Mouse (Mus musculus) liver, embryonic 14.5 days (tissue): ENCODE results near the gene Rad21l. TPM values are rescaled to one million over a fixed set of nuclear protein-coding genes. Genes with fewer than 3 reads are reported as not detected.

ENCODE experiments used
- ATAC-seq: fragments of 200-750 bp; cut with Nextera tagmentation; 2 replicates; pipeline ENCODE4 v1.8.0; 2017; ENCODE audit warnings: moderate number of reproducible peaks, mild to moderate bottlenecking, moderate library complexity; ENCODE audit not compliant: insufficient read depth
- DNase-seq, 3 experiments: peaks; one replicate each; pipeline ENCODE4 v3.0.0-alpha.2; 2012 to 2013; ENCODE audit warnings: low read depth in 3 of 3, low spot score in 3 of 3
- H3K27ac ChIP-seq: fragments of 300-500 bp; sonication (generic); 2 replicates; pipeline ENCODE4 v1.5.1; 2014; ENCODE audit warnings: moderate library complexity, mild to moderate bottlenecking, control low read depth, inconsistent platforms
- H3K27me3 ChIP-seq: fragments of 300-500 bp; sonication (generic); 2 replicates; pipeline ENCODE4 v1.6.1; 2014; ENCODE audit warnings: mild to moderate bottlenecking, low read length, moderate library complexity; ENCODE audit not compliant: control insufficient read depth, insufficient read depth
- H3K36me3 ChIP-seq: fragments of 300-500 bp; sonication (generic); replicated peaks from 2 replicates; pipeline ENCODE4 v1.6.1; 2014; ENCODE audit warnings: low read depth; ENCODE audit not compliant: control insufficient read depth, insufficient read depth
- H3K4me1 ChIP-seq, 2 experiments: fragments of 200-500 bp in 1 of 2; fragments of 300-500 bp in 1 of 2; sonication (generic) in 1 of 2; replicated peaks; 2 replicates each; pipeline ENCODE4 v1.6.1; 2012 to 2014; ENCODE audit warnings: antibody characterized with exemption in 1 of 2, inconsistent platforms in 1 of 2, low read length in 1 of 2; ENCODE audit not compliant: control insufficient read depth in 2 of 2, insufficient read depth in 2 of 2
- H3K4me2 ChIP-seq: fragments of 300-500 bp; sonication (generic); 2 replicates; pipeline ENCODE4 v1.6.1; 2014; ENCODE audit warnings: low read depth, mild to moderate bottlenecking, control low read depth, moderate library complexity
- H3K4me3 ChIP-seq, 2 experiments: fragments of 200-500 bp in 1 of 2; fragments of 300-500 bp in 1 of 2; sonication (generic) in 1 of 2; 2 replicates each; pipeline ENCODE4 v1.5.1; 2012 to 2014; ENCODE audit warnings: low read depth in 2 of 2, low read length in 2 of 2, mild to moderate bottlenecking in 2 of 2, control low read depth in 1 of 2, inconsistent platforms in 1 of 2, moderate library complexity in 1 of 2; ENCODE audit not compliant: insufficient read depth in 1 of 2
- H3K9ac ChIP-seq: fragments of 300-500 bp; sonication (generic); replicated peaks from 2 replicates; pipeline ENCODE4 v1.6.1; 2014; ENCODE audit warnings: mild to moderate bottlenecking, control low read depth, moderate library complexity
- H3K9me3 ChIP-seq: fragments of 300-500 bp; sonication (generic); 2 replicates; pipeline ENCODE4 v1.6.1; 2016; ENCODE audit warnings: low read length, mixed read lengths; ENCODE audit not compliant: control insufficient read depth
- CTCF ChIP-seq: IDR thresholded peaks from 2 replicates; pipeline ENCODE4 v1.5.1; 2016; ENCODE audit warnings: antibody characterized with exemption, low read depth, control low read depth
- EP300 ChIP-seq: IDR thresholded peaks from 2 replicates; pipeline ENCODE4 v1.6.1; 2016; ENCODE audit warnings: antibody characterized with exemption, low read depth
- WGBS: fragments of 180-500 bp; shearing (Covaris S2); extraction: QIAGEN DNeasy Blood & Tissue Kit; methylation state at CpG from one replicate; pipeline ENCODE4 v1.1.7; 2014; ENCODE audit not compliant: insufficient replicate concordance; 5-methylcytosine and 5-hydroxymethylcytosine counted together
- polyA plus RNA-seq, 2 experiments: library from polyadenylated mRNA; depleted of rRNA in 1 of 2; stranded (reverse) in 1 of 2; unstranded in 1 of 2; fragments of >200 nt; fragmentation: Nextera tagmentation in 1 of 2; extraction: Ambion mirVana in 1 of 2; gene quantifications; 2 replicates each; pipeline versions ENCODE4 v1.2.1 to v1.2.3; 2012 to 2014

Gene Rad21l
- polyA plus RNA-seq (2012; rRNA removed) (not detected in 2 replicates), polyA plus RNA-seq (2014; fragmentation: Nextera tagmentation; extraction: Ambion mirVana) (not detected in 2 replicates)

DNA sequence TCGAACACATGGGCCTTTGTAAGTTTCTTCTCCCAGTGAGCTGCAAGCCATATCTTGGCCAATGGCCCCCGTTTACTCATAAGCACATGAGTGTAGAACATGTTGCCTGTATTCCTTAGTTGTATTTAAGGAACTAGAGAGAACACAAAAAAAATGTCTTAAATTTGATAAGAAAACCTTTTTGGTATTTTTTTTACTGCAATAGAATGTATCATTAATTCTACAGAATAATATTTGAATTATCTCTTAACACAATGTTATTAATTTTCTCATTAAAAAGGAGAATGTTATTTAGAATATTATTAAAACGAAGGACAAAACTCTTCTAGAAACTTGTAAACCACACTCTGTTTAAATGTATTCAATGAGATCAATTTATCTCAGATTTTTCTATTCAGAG lies at the start of gene Rad21l:
Rad21l (minus strand) TSS at position 101 of the 400 bp plus-strand sequence.
- TF ChIP-seq CTCF (no peak), EP300 (no peak)
- DNase-seq (no peak), ATAC-seq (no peak)
- H3K4me2 ChIP-seq: no peak within 1 kb of the TSS
- H3K27me3 ChIP-seq: no peaks in the 10 kb centered on the region
- no peaks in the 10 kb centered on the region for H3K9me3 ChIP-seq
- 41% methylated on average over 3 of the region's 3 CpGs for WGBS
- no peak within 1 kb of the TSS for H3K9ac ChIP-seq
- no peaks in the 10 kb centered on the region for H3K36me3 ChIP-seq
- H3K4me3 ChIP-seq: no peak within 1 kb of the TSS
- H3K4me1 ChIP-seq: no peaks in the 10 kb centered on the region
- H3K27ac ChIP-seq: no peak within 1 kb of the TSS

DNA sequence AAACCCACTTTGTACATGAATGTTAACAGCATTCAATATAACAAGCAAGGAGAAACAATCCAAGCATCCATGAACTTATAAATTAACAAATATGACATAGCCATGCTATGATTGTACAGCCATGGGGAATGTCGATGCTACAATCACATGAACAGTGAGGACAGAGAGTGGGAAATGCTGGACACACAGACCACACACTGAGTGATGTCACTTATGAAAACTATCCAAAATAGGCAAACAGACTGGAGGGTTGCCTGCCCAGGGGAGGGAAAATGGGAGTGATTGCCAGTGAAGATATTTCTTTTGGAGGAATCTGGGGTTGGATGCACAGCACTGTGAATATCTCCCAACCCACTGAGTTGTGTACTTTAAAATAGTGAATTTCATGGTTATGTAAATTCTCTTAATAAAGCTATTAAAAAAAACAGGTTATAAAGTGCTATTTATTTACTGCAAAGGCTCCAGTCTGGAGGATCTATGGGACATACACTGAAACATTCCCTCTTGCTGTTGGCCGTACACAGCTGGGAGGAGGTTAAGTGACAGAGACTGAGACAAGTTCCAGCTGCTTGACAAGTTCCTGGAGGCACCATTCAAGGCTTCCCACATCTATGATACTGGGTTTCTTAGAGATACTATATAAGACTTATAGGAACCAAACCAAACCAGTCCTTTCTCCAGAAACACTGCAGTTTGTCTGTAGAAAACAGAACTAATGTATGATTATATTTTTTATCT lies 48.2 kb upstream of the Rad21l start:
- no peaks in the 10 kb centered on the region for H3K9me3 ChIP-seq
- 78% methylated on average over 2 of the region's 2 CpGs for WGBS
- no peaks in the 10 kb centered on the region for H3K4me1 ChIP-seq
- TF ChIP-seq EP300 (no peak), CTCF (no peak)
- H3K4me2 ChIP-seq: no peak overlapping the region
- no peak overlapping the region for H3K9ac ChIP-seq
- peaks cover 39% of the 10 kb centered on the region for H3K36me3 ChIP-seq
- ATAC-seq (no peak), DNase-seq (no peak)
- H3K27me3 ChIP-seq: no peaks in the 10 kb centered on the region
- no peak overlapping the region for H3K27ac ChIP-seq
- no peak overlapping the region for H3K4me3 ChIP-seq

DNA sequence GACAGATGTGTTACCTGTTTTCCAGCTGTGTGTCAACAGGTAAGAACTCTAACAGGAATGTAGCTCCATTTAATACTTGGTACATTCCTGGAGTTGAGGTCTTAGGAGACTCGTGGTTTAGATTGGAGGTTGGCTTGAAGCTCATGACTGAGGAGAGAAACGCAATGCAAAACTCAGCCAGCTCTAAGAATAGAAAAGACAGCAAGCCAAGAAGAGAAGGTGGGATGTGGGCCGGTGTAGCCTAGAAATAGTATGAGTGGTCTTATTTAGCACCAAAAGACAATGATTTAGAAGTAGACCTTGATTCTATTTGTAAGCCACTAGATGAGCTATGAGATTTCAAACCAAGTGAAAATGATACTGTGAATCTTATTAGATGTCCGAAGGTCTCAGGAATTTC lies 47.2 kb upstream of the Rad21l start:
- 84% methylated on average over 4 of the region's 4 CpGs for WGBS
- Histone ChIP-seq H3K27me3 (no peaks in the 10 kb centered on the region), H3K4me3 (no peak overlapping the region), H3K4me2 (no peak overlapping the region), H3K36me3 (peaks cover 34% of the 10 kb centered on the region), H3K4me1 (no peaks in the 10 kb centered on the region), H3K9ac (no peak overlapping the region), H3K27ac (no peak overlapping the region), H3K9me3 (no peaks in the 10 kb centered on the region)
- ATAC-seq (no peak), DNase-seq (no peak)
- TF ChIP-seq EP300 (no peak), CTCF (no peak)

DNA sequence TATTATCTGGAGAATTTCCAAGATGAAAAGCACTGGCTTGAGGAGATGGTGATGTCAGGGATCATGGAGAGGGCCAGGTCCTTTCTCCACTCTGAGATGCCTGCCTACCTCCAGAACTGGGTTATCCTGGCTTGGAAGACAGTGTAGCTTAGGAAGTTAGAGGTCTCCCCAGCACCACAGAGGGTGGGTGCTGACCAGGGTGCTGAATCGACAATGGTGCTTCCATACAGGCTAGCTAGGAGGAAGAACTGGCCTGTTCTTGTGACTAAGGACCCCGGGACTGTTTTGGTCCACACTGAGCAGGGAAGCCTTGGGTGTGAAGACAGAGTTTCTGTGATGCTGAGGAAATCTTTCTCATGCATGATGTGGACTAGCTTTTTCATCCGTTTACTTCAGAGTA lies 44.3 kb upstream of the Rad21l start:
- TF ChIP-seq EP300 (no peak), CTCF (no peak)
- H3K9me3 ChIP-seq: no peaks in the 10 kb centered on the region
- no peak overlapping the region for H3K4me2 ChIP-seq
- H3K9ac ChIP-seq: no peak overlapping the region
- ATAC-seq (no peak), DNase-seq (peak in 2 of 3 experiments; percentile 9 to 11)
- peaks cover 8% of the 10 kb centered on the region; the same call in 1 of the 2 replicates for H3K36me3 ChIP-seq
- H3K4me1 ChIP-seq: no peaks in the 10 kb centered on the region
- 20% methylated on average over 3 of the region's 3 CpGs for WGBS
- no peak overlapping the region for H3K4me3 ChIP-seq
- H3K27me3 ChIP-seq: no peaks in the 10 kb centered on the region
- no peak overlapping the region for H3K27ac ChIP-seq

DNA sequence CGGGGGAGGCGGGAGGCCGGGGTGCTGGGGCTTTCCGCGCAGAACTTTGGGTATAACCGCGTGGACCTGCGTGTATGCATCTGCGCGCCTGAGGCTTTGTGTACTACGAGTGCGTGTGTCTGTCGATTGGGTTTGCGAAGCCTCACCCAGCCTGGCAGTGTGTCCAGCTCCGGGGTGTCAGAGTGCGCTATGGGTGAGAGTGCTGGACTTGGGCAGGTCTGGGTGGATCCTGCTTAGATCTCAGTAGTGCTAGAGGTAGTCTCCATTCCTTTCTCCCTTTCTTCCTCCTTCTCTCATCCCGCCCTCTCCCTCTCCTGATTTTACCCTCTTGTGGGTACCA lies 34.5 kb upstream of the Rad21l start:
- no peaks in the 10 kb centered on the region for H3K4me1 ChIP-seq
- DNase-seq (no peak), ATAC-seq (no peak)
- H3K4me2 ChIP-seq: peak overlapping the region; percentile 59
- no peak overlapping the region for H3K9ac ChIP-seq
- H3K9me3 ChIP-seq: no peaks in the 10 kb centered on the region
- WGBS: 4% methylated on average over 17 of the region's 17 CpGs
- no peaks in the 10 kb centered on the region for H3K36me3 ChIP-seq
- H3K4me3 ChIP-seq: peak overlapping the region in 1 of 2 experiments; percentile 42; a peak in 2 of 4 replicates
- peaks cover 46% of the 10 kb centered on the region for H3K27me3 ChIP-seq
- H3K27ac ChIP-seq: no peak overlapping the region
- TF ChIP-seq EP300 (no peak), CTCF (no peak)
